Comparison of ENCODE assay signal across 19 mouse cellular contexts in genomic region chr16:37462886-37463285, GRCm38 (mm10).
DNase-seq lines count a peak whose midpoint lies in the region.
"Had no signal": no experiment of that assay in that cellular context is flagged by ENCODE, and none has a peak within 500 bp of the region (broad histone marks: within the 10 kb centered on the region; RNA-seq: fewer than 3 reads in every experiment).

No protein-coding gene starts in this region.

- intact Hi-C loops in heart, postnatal 14 days (cut with DNase I) = no loop called here
- intact Hi-C loops in left cerebral cortex, postnatal 14 days (cut with DNase I) = no loop called here
- intact Hi-C loops in left cerebral cortex, postnatal 4 days (cut with DNase I) = no loop called here

- DNase-seq in heart, adult 11 months = peak; percentile 17
- no peak for DNase-seq in heart, postnatal 14 days
- peak; percentile 43 for DNase-seq in layer of hippocampus, adult 9-11 months
- DNase-seq in layer of hippocampus, postnatal 10 days (ENCODE audit: low spot score in 2 of 2) = no peak
- peak; percentile 9 to 14 for DNase-seq in left cerebral cortex, postnatal 14 days (ENCODE audit: low spot score in 2 of 2)
- no peak for DNase-seq in left cerebral cortex, postnatal 4 days
- peak; percentile 28 to 42 for DNase-seq in right cerebral cortex, adult 2 months (ENCODE audit: low spot score in 2 of 2)
- DNase-seq in right cerebral cortex, postnatal 25 days = no peak
- DNase-seq: adrenal gland, postnatal 10 days; adrenal gland, postnatal 36 days; B cell, adult 2 months; cerebellum, adult 11 months; cerebellum, adult 2 months; cerebellum, adult 9-11 months; cerebellum, postnatal 25 days; forebrain, postnatal 0 days; gastrocnemius, postnatal 10 days; gastrocnemius, postnatal 36 days; heart, postnatal 36 days had no signal

Comparison
In these comparisons a context has a peak if more than half of its experiments do, and no peak if none do; other contexts are left out.
1. DNase-seq: peak in heart, adult 11 months (single experiment), layer of hippocampus, adult 9-11 months (single experiment), left cerebral cortex, postnatal 14 days (2 of 2) and right cerebral cortex, adult 2 months (2 of 2); none in heart, postnatal 14 days (0 of 2), layer of hippocampus, postnatal 10 days (0 of 2), left cerebral cortex, postnatal 4 days (single experiment) and right cerebral cortex, postnatal 25 days (single experiment).